Mouse (Mus musculus): Measurements from ENCODE around the gene Timeless. TPM values are rescaled to one million over a fixed set of nuclear protein-coding genes. Genes with fewer than 3 reads are reported as not detected.
"Not testable (repeated sequence)": the region's sequence is repeated elsewhere in the genome, so short reads cannot be mapped to it uniquely, and the experiment has no call there.

The Timeless gene
- polyA plus RNA-seq, 1 experiment: 6.6 TPM

DNA sequence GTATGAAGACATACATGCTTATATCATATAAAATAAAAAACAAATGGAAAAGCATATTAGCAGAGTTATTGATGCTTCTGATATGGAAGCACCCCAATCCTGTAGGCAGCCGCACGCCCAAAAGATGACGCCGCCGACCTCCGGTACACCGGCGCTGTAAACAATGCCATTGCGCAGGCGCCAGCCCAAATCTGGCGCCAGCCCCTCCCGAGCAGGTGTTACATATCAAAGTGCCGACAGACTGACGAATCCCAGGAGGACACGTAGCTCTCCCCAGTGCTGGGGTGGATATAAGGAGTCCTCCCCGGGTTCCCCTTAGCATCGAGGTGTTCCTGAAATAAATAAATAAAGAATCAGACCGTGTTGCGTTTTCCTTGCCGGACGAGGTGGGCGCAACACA, 30.4 kb downstream of the Timeless start:
- 82% methylated on average over 22 of the region's 22 CpGs for WGBS
- DNase-seq: peak in 1 of 2 experiments; percentile 39

GRCm38 (mm10) chr10:128263393-128264310, 31.8 kb downstream of the Timeless start:
- no peak for DNase-seq

More for the DNA sequence above, 30.4 kb downstream of the Timeless start:
- TF ChIP-seq CTCF (IDR thresholded peaks at IDR 0.05; ENCODE audit: borderline replicate concordance, insufficient read depth, low read depth, low read length): no peak
- TF ChIP-seq POLR2A (IDR thresholded peaks at IDR 0.05; ENCODE audit: borderline replicate concordance, insufficient read depth, low read length): no peak
- no peaks in the 10 kb centered on the region for H3K27me3 ChIP-seq (ENCODE audit: control insufficient read depth, insufficient read depth, low read length)
- no peak overlapping the region for H3K4me3 ChIP-seq (replicated peaks; ENCODE audit: insufficient read depth, low read depth, low read length)
- H3K27ac ChIP-seq (ENCODE audit: insufficient read depth, low read length): no peak overlapping the region
- H3K4me1 ChIP-seq (ENCODE audit: control insufficient read depth, insufficient read depth, low read length): no peaks in the 10 kb centered on the region

GRCm38 (mm10) chr10:128268371-128268770, 36.5 kb downstream of the Timeless start, which contains the start of gene Apof:
Apof (plus strand) TSS chr10:128268671.
- TF ChIP-seq POLR2A (IDR thresholded peaks at IDR 0.05; ENCODE audit: borderline replicate concordance, insufficient read depth, low read length): no peak
- TF ChIP-seq CTCF (IDR thresholded peaks at IDR 0.05; ENCODE audit: borderline replicate concordance, insufficient read depth, low read depth, low read length): no peak
- Histone ChIP-seq H3K27ac (ENCODE audit: insufficient read depth, low read length) (no peak within 1 kb of the TSS), H3K4me1 (ENCODE audit: control insufficient read depth, insufficient read depth, low read length) (peaks cover 5% of the 10 kb centered on the region; the same call in 1 of the 2 replicates), H3K4me3 (replicated peaks; ENCODE audit: insufficient read depth, low read depth, low read length) (no peak within 1 kb of the TSS), H3K27me3 (ENCODE audit: control insufficient read depth, insufficient read depth, low read length) (no peaks in the 10 kb centered on the region)
- DNase-seq: no peak
- 88% methylated on average over 6 of the region's 6 CpGs for WGBS

More at GRCm38 (mm10) chr10:128263393-128264310, 31.8 kb downstream of the Timeless start:
- Histone ChIP-seq H3K27me3 (ENCODE audit: control insufficient read depth, insufficient read depth, low read length) (no peaks in the 10 kb centered on the region), H3K27ac (ENCODE audit: insufficient read depth, low read length) (no peak overlapping the region), H3K4me3 (replicated peaks; ENCODE audit: insufficient read depth, low read depth, low read length) (no peak overlapping the region), H3K4me1 (ENCODE audit: control insufficient read depth, insufficient read depth, low read length) (no peaks in the 10 kb centered on the region)
- 69% methylated on average over 6 of the region's 6 CpGs for WGBS
- TF ChIP-seq POLR2A (IDR thresholded peaks at IDR 0.05; ENCODE audit: borderline replicate concordance, insufficient read depth, low read length) (no peak), CTCF (IDR thresholded peaks at IDR 0.05; ENCODE audit: borderline replicate concordance, insufficient read depth, low read depth, low read length) (no peak)

GRCm38 (mm10) chr10:128269206-128269910, 37.5 kb downstream of the Timeless start:
- DNase-seq: no peak
- no peaks in the 10 kb centered on the region for H3K27me3 ChIP-seq (ENCODE audit: control insufficient read depth, insufficient read depth, low read length)
- H3K27ac ChIP-seq (ENCODE audit: insufficient read depth, low read length): no peak overlapping the region
- H3K4me1 ChIP-seq (ENCODE audit: control insufficient read depth, insufficient read depth, low read length): peaks cover 5% of the 10 kb centered on the region; the same call in 1 of the 2 replicates
- TF ChIP-seq POLR2A (IDR thresholded peaks at IDR 0.05; ENCODE audit: borderline replicate concordance, insufficient read depth, low read length): no peak
- no peak for TF ChIP-seq CTCF (IDR thresholded peaks at IDR 0.05; ENCODE audit: borderline replicate concordance, insufficient read depth, low read depth, low read length)
- 91% methylated on average over 16 of the region's 16 CpGs for WGBS
- no peak overlapping the region for H3K4me3 ChIP-seq (replicated peaks; ENCODE audit: insufficient read depth, low read depth, low read length)

DNA sequence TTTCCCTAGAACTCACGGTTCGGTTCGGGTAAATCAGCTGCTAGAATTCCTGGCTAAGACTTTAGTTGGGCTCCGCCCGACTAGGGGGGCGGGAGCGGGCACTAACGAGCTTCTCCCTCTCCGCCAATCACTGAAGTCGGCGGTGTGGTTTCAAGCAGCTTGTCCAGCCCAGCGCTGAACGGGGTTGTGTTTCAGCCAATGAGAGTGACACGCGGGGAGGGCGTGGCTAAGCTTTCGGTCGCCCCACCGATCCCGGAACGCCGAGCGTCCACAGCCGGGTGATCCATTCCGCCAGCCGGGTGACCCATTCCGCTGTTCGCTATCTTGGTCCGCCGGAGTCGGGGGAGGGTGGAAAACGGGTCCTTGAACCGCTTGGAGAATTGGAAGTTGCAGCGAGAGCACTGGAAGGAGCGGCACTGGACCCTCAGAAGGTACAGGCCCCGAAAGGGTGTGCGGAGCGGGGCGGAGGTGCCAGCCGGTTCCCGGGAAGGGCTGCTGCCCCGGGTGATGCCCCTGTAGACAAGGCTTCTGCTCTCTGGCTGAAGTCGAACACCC, 38.5 kb downstream of the Timeless start, which contains the start of gene Stat2:
Gene Stat2 (plus strand): TSS at position 273 of the 555 bp plus-strand sequence.
- H3K4me1 ChIP-seq (ENCODE audit: control insufficient read depth, insufficient read depth, low read length): peaks cover 5% of the 10 kb centered on the region; the same call in 1 of the 2 replicates
- no peaks in the 10 kb centered on the region for H3K27me3 ChIP-seq (ENCODE audit: control insufficient read depth, insufficient read depth, low read length)
- TF ChIP-seq CTCF (IDR thresholded peaks at IDR 0.05; ENCODE audit: borderline replicate concordance, insufficient read depth, low read depth, low read length): no peak
- peak; percentile 90 for TF ChIP-seq POLR2A (IDR thresholded peaks at IDR 0.05; ENCODE audit: borderline replicate concordance, insufficient read depth, low read length)
- peak within 1 kb of the TSS; percentile 75 for H3K4me3 ChIP-seq (replicated peaks; ENCODE audit: insufficient read depth, low read depth, low read length)
- DNase-seq: peak; percentile 97 to 99
- H3K27ac ChIP-seq (ENCODE audit: insufficient read depth, low read length): peak within 1 kb of the TSS; percentile 52
- under 1% methylated on average over 43 of the region's 43 CpGs for WGBS

DNA sequence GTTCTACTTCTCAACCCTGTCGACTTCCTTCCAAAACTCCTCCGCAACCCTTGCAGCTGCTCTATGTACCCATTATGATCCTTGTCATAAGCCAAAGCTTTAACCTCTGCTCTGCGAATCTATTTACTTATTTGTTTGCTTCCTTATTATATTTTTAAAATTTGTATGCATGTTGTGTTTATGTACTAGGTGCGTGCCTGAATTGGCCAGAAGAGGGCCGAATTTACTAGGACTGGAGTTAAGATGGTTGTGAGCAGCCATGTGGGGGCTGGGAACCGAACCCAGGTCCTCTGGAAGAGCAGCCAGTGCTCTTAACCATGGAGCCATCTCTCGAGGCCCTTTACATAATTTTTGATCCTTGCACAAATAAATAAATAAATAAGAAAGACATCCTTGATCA, 39.0 kb downstream of the Timeless start:
- H3K4me1 ChIP-seq (ENCODE audit: control insufficient read depth, insufficient read depth, low read length): peaks cover 5% of the 10 kb centered on the region; the same call in 1 of the 2 replicates
- H3K4me3 ChIP-seq (replicated peaks; ENCODE audit: insufficient read depth, low read depth, low read length): peak overlapping the region; percentile 75
- no peaks in the 10 kb centered on the region for H3K27me3 ChIP-seq (ENCODE audit: control insufficient read depth, insufficient read depth, low read length)
- H3K27ac ChIP-seq (ENCODE audit: insufficient read depth, low read length): peak overlapping the region; percentile 52
- DNase-seq: no peak
- WGBS: 33% methylated on average over 7 of the region's 7 CpGs
- no peak for TF ChIP-seq CTCF (IDR thresholded peaks at IDR 0.05; ENCODE audit: borderline replicate concordance, insufficient read depth, low read depth, low read length)
- no peak for TF ChIP-seq POLR2A (IDR thresholded peaks at IDR 0.05; ENCODE audit: borderline replicate concordance, insufficient read depth, low read length)

DNA sequence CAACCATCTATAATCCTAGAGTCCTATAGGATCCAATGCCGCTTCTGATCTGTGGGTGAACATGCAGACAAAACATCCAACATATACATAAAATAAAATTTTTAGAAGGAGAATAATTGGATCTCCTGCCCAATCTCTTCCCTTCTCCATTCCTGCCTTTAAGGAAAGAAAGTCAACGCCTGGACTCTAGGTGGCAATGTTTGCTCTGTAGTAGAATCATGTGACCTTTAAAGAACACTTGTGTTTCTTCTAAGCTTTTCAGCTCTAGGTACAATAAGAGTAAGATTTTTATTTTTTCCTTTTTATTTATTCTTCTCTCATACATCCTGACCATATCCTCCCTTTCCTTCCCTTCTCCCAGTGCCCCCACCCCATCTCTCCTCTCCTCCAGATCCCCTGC, 40.0 kb downstream of the Timeless start:
- peak in 1 of 2 experiments; percentile 43 for DNase-seq
- H3K4me3 ChIP-seq (replicated peaks; ENCODE audit: insufficient read depth, low read depth, low read length): peak overlapping the region; percentile 50
- TF ChIP-seq CTCF (IDR thresholded peaks at IDR 0.05; ENCODE audit: borderline replicate concordance, insufficient read depth, low read depth, low read length): no peak
- TF ChIP-seq POLR2A (IDR thresholded peaks at IDR 0.05; ENCODE audit: borderline replicate concordance, insufficient read depth, low read length): no peak
- peaks cover 5% of the 10 kb centered on the region; the same call in 1 of the 2 replicates for H3K4me1 ChIP-seq (ENCODE audit: control insufficient read depth, insufficient read depth, low read length)
- 51% methylated on average over 2 of the region's 2 CpGs for WGBS
- peak overlapping the region; percentile 65 for H3K27ac ChIP-seq (ENCODE audit: insufficient read depth, low read length)
- no peaks in the 10 kb centered on the region for H3K27me3 ChIP-seq (ENCODE audit: control insufficient read depth, insufficient read depth, low read length)

DNA sequence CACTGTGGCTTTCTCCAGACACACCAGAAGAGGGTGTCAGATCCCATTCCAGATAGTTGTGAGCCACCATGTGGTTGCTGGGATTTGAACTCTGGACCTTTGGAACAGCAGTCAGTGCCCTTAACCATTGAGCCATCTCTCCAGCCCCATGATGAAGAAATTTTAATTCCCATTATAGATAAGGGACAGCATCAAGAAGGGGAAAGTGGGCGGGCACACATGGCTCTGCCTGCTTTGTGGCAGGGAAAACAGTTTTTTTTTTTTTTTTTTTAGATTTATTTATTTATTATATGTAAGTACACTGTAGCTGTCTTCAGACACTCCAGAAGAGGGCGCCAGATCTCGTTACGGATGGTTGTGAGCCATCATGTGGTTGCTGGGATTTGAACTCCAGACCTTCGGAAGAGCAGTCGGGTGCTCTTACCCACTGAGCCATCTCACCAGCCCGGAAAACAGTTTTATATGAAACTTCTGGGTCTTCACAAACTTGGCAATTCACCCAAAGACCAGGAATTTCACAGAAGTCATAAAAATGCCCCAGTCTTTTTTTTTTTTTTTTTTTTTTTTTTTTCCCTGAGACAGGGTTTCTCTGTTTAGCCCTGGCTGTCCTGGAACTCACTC, 41.1 kb downstream of the Timeless start:
- H3K4me1 ChIP-seq (ENCODE audit: control insufficient read depth, insufficient read depth, low read length); DNase-seq; H3K27ac ChIP-seq (ENCODE audit: insufficient read depth, low read length); H3K27me3 ChIP-seq (ENCODE audit: control insufficient read depth, insufficient read depth, low read length); H3K4me3 ChIP-seq (replicated peaks; ENCODE audit: insufficient read depth, low read depth, low read length): not testable (repeated sequence)
- 90% methylated on average over 4 of the region's 7 CpGs for WGBS

DNA sequence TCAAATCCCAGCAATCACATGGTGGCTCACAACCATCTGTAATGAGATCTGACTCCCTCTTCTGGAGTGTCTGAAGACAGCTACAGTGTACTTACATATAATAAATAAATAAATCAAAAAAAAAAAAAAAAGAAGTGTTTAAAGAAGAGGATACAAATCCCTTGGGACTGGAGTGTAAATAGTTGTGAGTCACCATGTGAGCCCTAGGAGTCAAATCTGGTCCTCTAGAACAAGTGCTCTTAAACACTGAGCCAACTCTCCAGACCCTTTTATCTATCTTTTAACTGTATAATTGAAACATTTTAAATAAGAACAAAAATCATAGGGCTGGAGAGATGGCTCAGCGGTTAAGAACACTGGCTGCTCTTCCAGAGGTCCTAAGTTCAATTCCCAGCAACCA, 43.5 kb downstream of the Timeless start:
- H3K27ac ChIP-seq (ENCODE audit: insufficient read depth, low read length); H3K4me1 ChIP-seq (ENCODE audit: control insufficient read depth, insufficient read depth, low read length); H3K4me3 ChIP-seq (replicated peaks; ENCODE audit: insufficient read depth, low read depth, low read length); H3K27me3 ChIP-seq (ENCODE audit: control insufficient read depth, insufficient read depth, low read length); DNase-seq: not testable (repeated sequence)
- WGBS: 93% methylated on average over 1 of the region's 1 CpGs

All from cerebellum, adult 2 months (tissue).